Mouse (Mus musculus) thymus, postnatal 25 days (tissue): ENCODE data around the gene Kmt5c.

Source experiments
- DNase-seq: peaks from one replicate; pipeline ENCODE4 v3.0.0; 2022

The Kmt5c gene

GRCm38 (mm10) chr7:4739544-4740275 lies at the start of gene Kmt5c:
TSS of gene Kmt5c (plus strand) at chr7:4740115.
- DNase-seq, result peak; percentile 94

DNA sequence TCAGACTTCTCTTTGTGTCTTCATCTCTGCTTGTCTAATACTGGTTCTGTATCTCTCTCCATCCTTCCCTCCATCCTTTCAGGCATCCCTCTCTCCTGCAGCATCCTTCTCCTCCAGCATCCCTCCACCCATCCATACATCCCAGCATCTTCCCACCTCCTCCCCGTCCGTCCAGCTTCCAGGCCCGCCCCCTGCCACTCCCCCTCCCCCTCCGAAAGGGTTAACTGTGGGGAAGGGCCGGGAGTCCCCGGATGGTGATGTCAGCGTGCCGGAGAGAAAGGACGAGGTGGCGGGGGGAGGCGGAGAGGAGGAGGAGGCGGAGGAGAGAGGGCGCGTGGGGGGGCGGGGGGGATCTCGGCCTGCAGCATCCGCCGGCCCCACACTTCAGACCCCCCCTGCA lies 49.5 kb upstream of the Kmt5c start, which contains the start of gene Brsk1:
Gene Brsk1, plus strand, starts transcription at position 218 of the 400 bp plus-strand sequence.
- DNase-seq, result no peak

DNA sequence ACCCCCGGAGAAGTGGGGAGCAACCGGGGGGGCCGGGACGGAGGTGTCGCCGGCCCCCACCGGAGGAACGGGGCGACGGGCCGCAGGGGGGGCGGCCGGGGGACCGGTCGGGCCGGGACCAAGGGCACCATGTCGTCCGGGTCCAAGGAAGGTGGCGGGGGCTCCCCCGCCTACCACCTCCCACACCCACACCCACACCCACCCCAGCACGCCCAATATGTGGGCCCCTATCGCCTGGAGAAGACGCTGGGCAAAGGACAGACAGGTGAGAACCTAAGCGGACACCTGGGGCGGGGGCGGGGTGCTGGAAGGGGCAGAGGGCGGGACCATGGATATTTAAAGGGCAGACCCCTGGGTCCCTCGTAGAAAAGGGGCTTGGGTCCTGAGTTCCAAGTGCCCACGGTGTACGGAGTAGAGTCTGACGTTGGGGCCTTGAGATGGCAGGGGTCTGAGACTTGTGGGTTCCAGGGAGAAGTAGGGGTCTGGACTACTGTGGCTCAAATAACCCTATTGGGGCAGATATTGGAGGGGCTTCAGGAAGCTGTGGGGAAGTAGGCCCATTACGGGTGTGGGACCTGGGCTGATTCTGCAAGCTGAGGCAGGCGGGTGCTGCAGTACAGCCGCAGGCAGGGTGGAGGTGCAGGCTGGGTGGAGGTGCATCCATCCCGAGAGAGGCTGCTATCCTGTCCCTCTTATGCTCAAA lies 48.8 kb upstream of the Kmt5c start:
- no peak for DNase-seq

DNA sequence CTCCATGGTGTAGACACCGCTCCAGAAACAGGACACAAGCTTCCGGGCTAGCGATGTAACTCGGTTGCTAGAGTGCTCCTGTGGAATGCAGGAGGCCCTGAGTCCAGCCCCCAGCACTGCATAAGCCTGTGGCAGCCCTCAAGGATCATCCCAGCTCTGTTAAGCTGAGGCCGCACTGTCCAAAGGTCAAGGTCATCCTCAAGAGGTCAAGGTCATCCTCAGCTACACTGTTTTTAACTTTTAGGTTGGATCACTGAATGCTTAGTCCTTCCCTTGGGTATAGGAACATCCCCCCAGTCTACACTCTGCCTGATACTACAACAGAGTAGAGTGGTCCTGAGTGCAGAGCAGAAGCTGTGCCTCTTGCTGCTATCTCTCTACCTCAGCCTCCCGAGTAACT lies 46.9 kb upstream of the Kmt5c start:
- no peak for DNase-seq

- DNase-seq, result no peak
These were observed 37.6 kb upstream of the Kmt5c start for GRCm38 (mm10) chr7:4702334-4702733.

- no peak for DNase-seq
These were observed 36.7 kb upstream of the Kmt5c start for GRCm38 (mm10) chr7:4703195-4703594.

- DNase-seq, result peak; percentile 13
These were observed 34.8 kb upstream of the Kmt5c start for GRCm38 (mm10) chr7:4705098-4705497.

DNA sequence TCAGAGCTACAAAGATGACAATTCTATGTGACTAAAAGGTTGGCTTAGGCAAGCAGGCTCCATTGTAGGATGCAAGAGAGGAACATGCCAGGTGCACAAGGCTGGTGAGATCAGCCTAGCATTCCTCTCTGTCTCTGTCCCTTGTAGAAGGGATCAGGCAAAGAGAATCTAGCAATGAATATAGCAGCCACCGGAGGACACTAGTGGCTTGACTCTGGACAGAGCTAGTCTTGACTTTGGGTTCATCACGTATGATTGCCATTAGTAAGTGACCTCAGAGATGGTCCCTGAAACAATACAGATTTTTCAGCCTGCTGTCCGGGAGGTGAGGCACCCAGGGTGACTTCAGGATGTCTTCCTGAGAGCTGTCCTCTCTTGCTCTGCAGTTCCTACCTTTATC lies 27.3 kb upstream of the Kmt5c start:
- DNase-seq, result no peak

GRCm38 (mm10) chr7:4716955-4717354 lies 23.0 kb upstream of the Kmt5c start:
- DNase-seq, result no peak

GRCm38 (mm10) chr7:4719276-4719675 lies 20.6 kb upstream of the Kmt5c start:
- no peak for DNase-seq

GRCm38 (mm10) chr7:4723508-4723907 lies 16.4 kb upstream of the Kmt5c start:
- peak; percentile 27 for DNase-seq

DNA sequence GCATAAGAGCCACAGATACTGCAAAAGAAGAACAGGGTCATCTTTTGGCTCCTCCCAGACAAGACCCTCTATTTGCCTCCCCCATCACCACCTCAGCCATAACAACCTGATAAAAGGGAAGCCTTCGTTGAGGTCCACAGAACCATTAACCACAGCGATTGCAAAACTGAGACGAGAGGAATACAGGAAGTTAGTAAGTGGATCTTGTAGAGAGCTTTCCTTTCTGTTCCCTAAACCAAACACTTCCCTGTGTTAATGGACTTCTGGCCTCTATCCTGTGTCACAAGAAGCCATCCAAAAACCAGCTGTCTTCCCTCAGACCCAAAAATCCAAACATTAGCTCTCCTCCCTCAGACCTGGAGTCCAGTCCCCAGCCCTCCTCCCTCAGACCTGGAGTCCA lies 15.6 kb upstream of the Kmt5c start:
- no peak for DNase-seq

- DNase-seq, result no peak
These were observed 14.7 kb upstream of the Kmt5c start, which contains the start of gene Tmem150b for GRCm38 (mm10) chr7:4725169-4725568. TSS of gene Tmem150b (minus strand) at chr7:4725249.

- no peak for DNase-seq
These were observed 8.8 kb upstream of the Kmt5c start for GRCm38 (mm10) chr7:4731090-4731489.

DNA sequence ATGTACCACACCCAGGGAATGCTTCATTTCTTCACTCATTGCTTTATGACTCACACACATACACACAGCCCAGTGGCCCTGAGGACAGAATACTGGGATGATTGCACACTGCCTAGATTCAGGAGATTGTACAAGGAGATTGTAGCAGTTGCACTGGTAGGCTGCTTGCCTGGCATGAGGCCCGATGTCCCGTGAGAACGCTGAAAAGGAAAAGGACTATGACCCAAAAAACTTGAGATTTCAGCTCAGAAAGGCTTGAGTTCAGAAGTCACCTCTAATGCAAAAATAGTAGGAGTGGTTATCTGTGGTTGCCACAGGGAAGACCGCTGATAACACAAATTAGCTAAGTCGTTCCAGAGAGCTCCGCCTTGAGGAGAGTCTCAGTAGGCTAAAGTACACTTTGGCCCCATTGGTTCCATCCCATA lies 6.9 kb upstream of the Kmt5c start:
- DNase-seq, result no peak

- no peak for DNase-seq
These were observed 823 bp upstream of the Kmt5c start for GRCm38 (mm10) chr7:4739041-4739543.

DNA sequence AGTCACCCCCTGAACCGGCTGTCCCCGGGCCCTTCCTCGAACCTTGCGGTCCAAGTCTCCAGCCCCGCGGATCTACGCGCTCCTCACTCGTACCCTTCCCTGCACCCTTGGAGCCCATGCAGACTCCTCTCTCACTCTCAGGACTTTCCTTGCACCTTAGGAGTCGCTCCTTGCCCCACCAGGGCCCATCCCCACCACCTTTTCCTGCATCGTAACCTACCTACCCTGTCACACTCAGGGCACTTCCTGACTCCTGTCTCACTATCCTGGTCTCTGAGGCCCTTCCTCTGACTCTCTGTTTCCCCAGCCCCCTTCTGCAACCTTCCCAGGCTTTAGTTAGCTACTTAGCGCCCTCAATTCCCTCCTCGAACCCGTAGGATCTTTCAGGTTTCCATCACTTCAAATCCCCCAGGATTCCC lies 403 bp downstream of the Kmt5c start:
- no peak for DNase-seq

- DNase-seq, result no peak
These were observed 1.2 kb downstream of the Kmt5c start for GRCm38 (mm10) chr7:4741151-4741550.

GRCm38 (mm10) chr7:4741672-4742481 lies 2.0 kb downstream of the Kmt5c start:
- no peak for DNase-seq

DNA sequence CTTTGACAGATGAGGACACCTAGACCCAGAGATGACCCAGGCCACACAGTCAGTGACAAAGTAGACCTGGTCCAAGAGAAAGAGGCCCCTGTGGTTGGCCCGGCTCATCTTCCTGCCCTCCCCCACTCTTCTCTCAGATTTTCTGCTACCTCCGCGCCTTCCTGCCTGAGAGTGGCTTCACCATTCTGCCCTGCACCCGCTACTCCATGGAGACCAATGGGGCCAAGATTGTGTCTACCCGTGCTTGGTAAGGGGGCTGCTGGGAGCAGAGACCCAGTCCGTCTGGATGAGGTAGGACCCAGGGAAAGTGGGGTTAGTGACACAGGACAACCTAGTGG lies 2.5 kb downstream of the Kmt5c start:
- no peak for DNase-seq

DNA sequence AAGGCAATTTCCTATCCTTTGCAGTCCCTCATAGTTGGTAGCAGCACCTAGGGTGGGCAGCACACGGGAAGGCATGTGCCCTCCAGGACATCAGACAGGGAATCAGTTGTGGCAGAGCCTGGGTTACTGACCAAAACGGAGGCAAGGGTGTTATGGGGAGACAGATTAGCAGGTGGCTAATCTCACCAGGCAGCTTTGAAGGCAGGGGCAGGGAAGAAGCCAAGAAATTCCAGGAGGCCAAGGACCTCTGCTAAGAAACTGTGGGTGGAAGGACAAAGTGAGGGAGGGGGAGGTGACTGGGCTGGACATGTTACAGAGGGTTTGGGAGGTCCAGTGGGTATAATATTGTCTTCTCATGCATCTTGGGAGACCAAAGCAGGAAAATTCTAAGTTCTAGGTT lies 3.4 kb downstream of the Kmt5c start:
- DNase-seq, result no peak

DNA sequence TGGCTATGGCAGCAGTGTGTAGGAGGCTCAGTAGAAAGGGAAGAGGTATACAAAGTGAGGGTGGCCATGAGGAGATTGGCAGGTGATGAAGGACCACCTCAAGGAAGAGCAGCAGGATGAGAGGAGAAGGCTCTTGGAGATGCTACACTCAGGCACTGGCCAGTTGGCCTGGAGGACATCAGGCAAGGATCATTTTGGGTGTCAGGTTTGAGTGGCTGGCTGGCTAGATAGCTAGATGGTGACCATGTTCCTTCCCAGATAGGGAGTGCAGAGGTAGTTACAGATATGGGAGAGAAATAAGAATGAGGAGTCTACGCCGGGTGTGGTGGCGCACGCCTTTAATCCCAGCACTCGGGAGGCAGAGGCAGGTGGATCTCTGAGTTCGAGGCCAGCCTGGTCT lies 5.0 kb downstream of the Kmt5c start:
- DNase-seq, result no peak

- DNase-seq, result no peak
These were observed 6.5 kb downstream of the Kmt5c start for GRCm38 (mm10) chr7:4746326-4746980.
